Mouse (Mus musculus) right cerebral cortex, adult 18-20 months (tissue): ENCODE measurements around the gene Myof.
A peak's percentile ranks its signal among the peaks of the same experiment; 100 is the strongest.

ENCODE experiments used
- DNase-seq: peaks from one replicate; pipeline ENCODE4 v3.0.0; 2022; ENCODE audit warnings: mixed read lengths

Gene Myof

GRCm38 (mm10) chr19:38038267-38038666 lies 5.1 kb downstream of the Myof start:
- no peak for DNase-seq

- DNase-seq: no peak
Measured at GRCm38 (mm10) chr19:38035766-38036165, 7.6 kb downstream of the Myof start.

- no peak for DNase-seq
Measured at GRCm38 (mm10) chr19:38034696-38035095, 8.7 kb downstream of the Myof start.

- no peak for DNase-seq
Measured at GRCm38 (mm10) chr19:38033735-38034057, 9.7 kb downstream of the Myof start.

- DNase-seq: no peak
Measured at GRCm38 (mm10) chr19:38032993-38033734, 10.2 kb downstream of the Myof start.

- no peak for DNase-seq
Measured at GRCm38 (mm10) chr19:38031144-38031543, 12.2 kb downstream of the Myof start.

GRCm38 (mm10) chr19:38030673-38031137 lies 12.7 kb downstream of the Myof start:
- peak; percentile 15 for DNase-seq

- DNase-seq: no peak
Measured at GRCm38 (mm10) chr19:38029871-38030270, 13.5 kb downstream of the Myof start.

- DNase-seq: no peak
Measured at GRCm38 (mm10) chr19:38029292-38029691, 14.1 kb downstream of the Myof start.

GRCm38 (mm10) chr19:38027881-38028521 lies 15.4 kb downstream of the Myof start:
- DNase-seq: no peak

- DNase-seq: no peak
Measured at GRCm38 (mm10) chr19:38027389-38027788, 16.0 kb downstream of the Myof start.

- DNase-seq: no peak
Measured at GRCm38 (mm10) chr19:38026211-38026624, 17.2 kb downstream of the Myof start.

- DNase-seq: no peak
Measured at GRCm38 (mm10) chr19:38025254-38026041, 17.9 kb downstream of the Myof start.

GRCm38 (mm10) chr19:38023603-38024002 lies 19.8 kb downstream of the Myof start:
- DNase-seq: no peak

- no peak for DNase-seq
Measured at GRCm38 (mm10) chr19:38022710-38023109, 20.7 kb downstream of the Myof start.

GRCm38 (mm10) chr19:38015873-38016254 lies 27.5 kb downstream of the Myof start:
- DNase-seq: no peak

GRCm38 (mm10) chr19:38015180-38015872 lies 28.1 kb downstream of the Myof start:
- peak; percentile 75 for DNase-seq

GRCm38 (mm10) chr19:38014443-38014842 lies 28.9 kb downstream of the Myof start:
- no peak for DNase-seq

- no peak for DNase-seq
Measured at GRCm38 (mm10) chr19:38011379-38011778, 32.0 kb downstream of the Myof start.

GRCm38 (mm10) chr19:38004809-38005380 lies 38.5 kb downstream of the Myof start:
- no peak for DNase-seq

GRCm38 (mm10) chr19:38003671-38004521 lies 39.5 kb downstream of the Myof start:
- no peak for DNase-seq

- DNase-seq: no peak
Measured at GRCm38 (mm10) chr19:38002816-38003215, 40.6 kb downstream of the Myof start.
